Mouse (Mus musculus) midbrain, postnatal 0 days (tissue): ENCODE measurements around the gene Cd79b. TPM values are rescaled to one million over a fixed set of nuclear protein-coding genes. Genes with fewer than 3 reads are reported as not detected.

Experiments used
- ATAC-seq: fragments of 200-750 bp; cut with Nextera tagmentation; 2 replicates; pipeline ENCODE4 v1.8.0; 2017; ENCODE audit warnings: moderate number of reproducible peaks, mild to moderate bottlenecking, moderate TSS enrichment, moderate library complexity; ENCODE audit not compliant: low FRiP score
- DNase-seq: peaks from one replicate; pipeline ENCODE4 v3.0.0-alpha.2; 2015; ENCODE audit warnings: low spot score
- H3K27ac ChIP-seq: fragments of 300-500 bp; sonication (generic); 2 replicates; pipeline ENCODE4 v1.5.1; 2014; ENCODE audit warnings: low read depth, mild to moderate bottlenecking, low read length, mixed read lengths
- H3K27me3 ChIP-seq: fragments of 300-500 bp; sonication (generic); 2 replicates; pipeline ENCODE4 v1.6.1; 2014; ENCODE audit warnings: low read length, control low read depth, mixed read lengths; ENCODE audit not compliant: insufficient read depth
- H3K36me3 ChIP-seq: fragments of 300-500 bp; sonication (generic); 2 replicates; pipeline ENCODE4 v1.6.1; 2014; ENCODE audit warnings: low read length, control low read depth, mixed read lengths; ENCODE audit not compliant: insufficient read depth
- H3K4me1 ChIP-seq: fragments of 300-500 bp; sonication (generic); 2 replicates; pipeline ENCODE4 v1.6.1; 2014; ENCODE audit warnings: mild to moderate bottlenecking, control low read depth, antibody characterized with exemption, low read length, mixed read lengths; ENCODE audit not compliant: insufficient read depth
- H3K4me2 ChIP-seq: fragments of 300-500 bp; sonication (generic); 2 replicates; pipeline ENCODE4 v1.6.1; 2014; ENCODE audit warnings: low read depth, mild to moderate bottlenecking, low read length, mixed read lengths; ENCODE audit not compliant: poor library complexity, severe bottlenecking
- H3K4me3 ChIP-seq: fragments of 300-500 bp; sonication (generic); 2 replicates; pipeline ENCODE4 v1.5.1; 2014; ENCODE audit warnings: low read depth, mild to moderate bottlenecking, low read length, moderate library complexity
- H3K9ac ChIP-seq: fragments of 300-500 bp; sonication (generic); replicated peaks from 2 replicates; pipeline ENCODE4 v1.6.1; 2014; ENCODE audit warnings: mild to moderate bottlenecking, low read length, moderate library complexity, mixed read lengths; ENCODE audit not compliant: poor library complexity, severe bottlenecking
- H3K9me3 ChIP-seq: fragments of 300-500 bp; sonication (generic); 2 replicates; pipeline ENCODE4 v1.6.1; 2016; ENCODE audit warnings: low read length, control low read depth
- CTCF ChIP-seq: IDR thresholded peaks from 2 replicates; pipeline ENCODE4 v1.5.1; 2016; ENCODE audit warnings: antibody characterized with exemption, mild to moderate bottlenecking
- WGBS: fragments of 180-500 bp; shearing (Covaris S2); extraction: QIAGEN DNeasy Blood & Tissue Kit; methylation state at CpG from one replicate; pipeline ENCODE4 v1.1.7; 2014; 5-methylcytosine and 5-hydroxymethylcytosine counted together
- polyA plus RNA-seq: library from polyadenylated mRNA; unstranded; fragments of >200 nt; fragmentation: Nextera tagmentation; extraction: Ambion mirVana; gene quantifications from 2 replicates; pipeline ENCODE4 v1.2.1, GENCODE M21; 2015
- total RNA-seq: library from RNA; depleted of rRNA; stranded (reverse); fragments of >200 nt; gene quantifications from 2 replicates; pipeline ENCODE4 v1.2.3, GENCODE M21; 2014

Gene Cd79b
- total and polyA plus RNA-seq, 2 experiments from 2014 or later, result 0.38 to 1.1 TPM

- Histone ChIP-seq H3K9ac (no peak overlapping the region), H3K27me3 (no peaks in the 10 kb centered on the region), H3K4me2 (no peak overlapping the region), H3K36me3 (no peaks in the 10 kb centered on the region), H3K27ac (no peak overlapping the region), H3K9me3 (no peaks in the 10 kb centered on the region), H3K4me3 (no peak overlapping the region), H3K4me1 (no peaks in the 10 kb centered on the region)
- TF ChIP-seq CTCF, result no peak
- ATAC-seq, result no peak
- DNase-seq, result no peak
- 81% methylated on average over 1 of the region's 1 CpGs for WGBS
Observed at GRCm38 (mm10) chr11:106316416-106316815, 1.9 kb upstream of the Cd79b start.

GRCm38 (mm10) chr11:106313533-106313932, 1.0 kb downstream of the Cd79b start:
- DNase-seq (no peak), ATAC-seq (no peak)
- Histone ChIP-seq H3K4me2 (no peak overlapping the region), H3K27me3 (no peaks in the 10 kb centered on the region), H3K9ac (no peak overlapping the region), H3K36me3 (no peaks in the 10 kb centered on the region), H3K27ac (no peak overlapping the region), H3K4me1 (no peaks in the 10 kb centered on the region), H3K4me3 (no peak overlapping the region), H3K9me3 (no peaks in the 10 kb centered on the region)
- 84% methylated on average over 5 of the region's 5 CpGs for WGBS
- no peak for TF ChIP-seq CTCF

GRCm38 (mm10) chr11:106310123-106310522, 4.4 kb downstream of the Cd79b start:
- Histone ChIP-seq H3K27me3 (no peaks in the 10 kb centered on the region), H3K36me3 (no peaks in the 10 kb centered on the region), H3K4me2 (no peak overlapping the region), H3K27ac (no peak overlapping the region), H3K9me3 (no peaks in the 10 kb centered on the region), H3K4me3 (no peak overlapping the region), H3K4me1 (no peaks in the 10 kb centered on the region), H3K9ac (no peak overlapping the region)
- no peak for TF ChIP-seq CTCF
- no peak for DNase-seq
- ATAC-seq, result no peak
- 69% methylated on average over 5 of the region's 5 CpGs for WGBS

GRCm38 (mm10) chr11:106308162-106308561, 6.4 kb downstream of the Cd79b start:
- no peak for TF ChIP-seq CTCF
- ATAC-seq (no peak), DNase-seq (no peak)
- no peak overlapping the region for H3K4me3 ChIP-seq
- H3K4me1 ChIP-seq, result no peaks in the 10 kb centered on the region
- no peak overlapping the region for H3K9ac ChIP-seq
- WGBS, result 85% methylated on average over 11 of the region's 11 CpGs
- H3K27ac ChIP-seq, result no peak overlapping the region
- no peaks in the 10 kb centered on the region for H3K9me3 ChIP-seq
- no peaks in the 10 kb centered on the region for H3K27me3 ChIP-seq
- H3K36me3 ChIP-seq, result no peaks in the 10 kb centered on the region
- H3K4me2 ChIP-seq, result no peak overlapping the region

GRCm38 (mm10) chr11:106307432-106307831, 7.1 kb downstream of the Cd79b start:
- H3K36me3 ChIP-seq, result no peaks in the 10 kb centered on the region
- TF ChIP-seq CTCF, result no peak
- 85% methylated on average over 5 of the region's 5 CpGs for WGBS
- no peak for DNase-seq
- no peaks in the 10 kb centered on the region for H3K4me1 ChIP-seq
- no peaks in the 10 kb centered on the region for H3K9me3 ChIP-seq
- no peak overlapping the region for H3K4me3 ChIP-seq
- ATAC-seq, result no peak
- H3K9ac ChIP-seq, result no peak overlapping the region
- H3K27ac ChIP-seq, result no peak overlapping the region
- no peaks in the 10 kb centered on the region for H3K27me3 ChIP-seq
- no peak overlapping the region for H3K4me2 ChIP-seq

- TF ChIP-seq CTCF, result no peak
- ATAC-seq (no peak), DNase-seq (no peak)
- Histone ChIP-seq H3K27me3 (no peaks in the 10 kb centered on the region), H3K4me3 (no peak overlapping the region), H3K4me1 (no peaks in the 10 kb centered on the region), H3K9me3 (no peaks in the 10 kb centered on the region), H3K27ac (no peak overlapping the region), H3K36me3 (no peaks in the 10 kb centered on the region), H3K9ac (no peak overlapping the region), H3K4me2 (no peak overlapping the region)
- 83% methylated on average over 9 of the region's 9 CpGs for WGBS
Observed at GRCm38 (mm10) chr11:106306758-106307157, 7.8 kb downstream of the Cd79b start.

GRCm38 (mm10) chr11:106306065-106306385, 8.5 kb downstream of the Cd79b start:
- Histone ChIP-seq H3K4me2 (no peak overlapping the region), H3K27me3 (no peaks in the 10 kb centered on the region), H3K27ac (no peak overlapping the region), H3K9me3 (no peaks in the 10 kb centered on the region), H3K4me3 (no peak overlapping the region), H3K36me3 (no peaks in the 10 kb centered on the region), H3K9ac (no peak overlapping the region), H3K4me1 (no peaks in the 10 kb centered on the region)
- WGBS, result 87% methylated on average over 3 of the region's 3 CpGs
- ATAC-seq (no peak), DNase-seq (no peak)
- no peak for TF ChIP-seq CTCF
